Mouse (Mus musculus) left cerebral cortex, adult 18-20 months (tissue): Measurements from ENCODE around the gene Msrb3. TPM values are rescaled to one million over a fixed set of nuclear protein-coding genes. Genes with fewer than 3 reads are reported as not detected.

Experiments
- DNase-seq, 2 experiments: peaks; one replicate each; pipeline ENCODE4 v3.0.0; 2021 to 2022; ENCODE audit warnings: low spot score in 2 of 2, mixed read lengths in 1 of 2
- total RNA-seq, 2 experiments: library from RNA; stranded (reverse); gene quantifications; 2 replicates each; pipeline ENCODE4 v1.2.3; 2021

Msrb3 gene
- total RNA-seq, 2 experiments from 2014 or later: 7.3 TPM

GRCm38 (mm10) chr10:120900096-120900495 is 1.2 kb upstream of the Msrb3 start:
- DNase-seq: no peak

DNA sequence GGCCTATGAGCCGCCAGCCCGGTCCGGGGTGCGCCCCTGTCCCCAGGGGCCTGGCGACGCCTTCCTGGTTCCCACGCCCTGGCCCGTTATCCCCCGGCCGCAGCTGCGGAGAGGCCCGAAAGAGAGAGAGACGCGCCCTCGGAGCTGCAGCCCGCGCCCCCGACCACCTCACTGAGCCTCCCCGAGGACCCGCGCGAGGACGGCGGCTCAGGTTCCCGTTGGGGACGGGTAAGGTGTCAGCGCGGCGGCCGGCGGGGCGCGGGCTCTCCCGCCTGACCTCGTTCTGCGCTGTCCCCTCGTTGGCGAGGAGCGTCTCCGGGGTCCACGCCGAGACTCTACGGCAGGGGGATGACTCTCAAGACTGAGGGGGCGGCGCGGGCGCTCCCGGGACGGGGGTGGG is 544 bp downstream of the Msrb3 start:
- no peak for DNase-seq

- DNase-seq: no peak
Measured at GRCm38 (mm10) chr10:120895899-120896289, 3.0 kb downstream of the Msrb3 start.

- no peak for DNase-seq
Measured at GRCm38 (mm10) chr10:120894978-120895898, 3.7 kb downstream of the Msrb3 start.

GRCm38 (mm10) chr10:120893938-120894337 is 5.0 kb downstream of the Msrb3 start:
- no peak for DNase-seq

- DNase-seq: no peak
Measured at GRCm38 (mm10) chr10:120891131-120891530, 7.8 kb downstream of the Msrb3 start.

DNA sequence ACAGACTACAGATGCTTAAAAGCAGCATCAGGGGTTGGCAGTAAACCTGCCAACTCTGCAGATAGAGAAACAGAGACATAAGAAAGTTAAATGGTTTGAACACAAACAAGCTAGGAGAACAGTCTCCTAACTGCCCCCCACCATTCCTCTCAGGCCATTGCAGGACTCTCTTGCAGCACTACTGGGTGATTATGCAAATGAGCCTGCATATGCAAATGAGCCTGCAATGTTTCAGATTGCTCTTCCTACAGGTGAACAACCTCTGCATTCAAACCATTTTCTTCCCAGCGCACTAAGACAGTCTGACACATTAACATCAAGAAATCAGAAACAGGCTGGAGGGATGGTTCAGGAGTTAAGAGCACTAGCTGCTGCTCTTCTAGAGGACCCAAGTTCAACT is 8.3 kb downstream of the Msrb3 start:
- DNase-seq: no peak

DNA sequence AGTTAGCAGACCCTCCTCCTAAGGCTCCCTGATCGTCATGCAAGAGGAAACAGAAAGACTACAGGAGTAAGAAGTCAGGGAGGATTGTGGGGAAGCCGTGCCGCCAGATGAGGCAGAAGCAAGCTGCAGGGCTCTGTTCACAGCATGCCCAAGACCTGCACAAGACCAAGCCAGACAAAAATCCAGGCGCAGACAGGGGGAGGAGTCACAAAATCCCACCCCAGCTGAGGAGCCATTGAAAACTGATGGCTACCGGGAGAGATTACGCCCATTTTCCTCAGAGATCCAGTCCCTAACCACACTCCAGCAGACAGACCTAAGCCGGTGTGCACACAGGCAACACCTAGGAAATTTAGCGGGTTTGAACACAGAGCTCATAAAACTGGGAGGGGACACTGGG is 10.4 kb downstream of the Msrb3 start:
- DNase-seq: no peak

GRCm38 (mm10) chr10:120884220-120884619 is 14.7 kb downstream of the Msrb3 start:
- no peak for DNase-seq

DNA sequence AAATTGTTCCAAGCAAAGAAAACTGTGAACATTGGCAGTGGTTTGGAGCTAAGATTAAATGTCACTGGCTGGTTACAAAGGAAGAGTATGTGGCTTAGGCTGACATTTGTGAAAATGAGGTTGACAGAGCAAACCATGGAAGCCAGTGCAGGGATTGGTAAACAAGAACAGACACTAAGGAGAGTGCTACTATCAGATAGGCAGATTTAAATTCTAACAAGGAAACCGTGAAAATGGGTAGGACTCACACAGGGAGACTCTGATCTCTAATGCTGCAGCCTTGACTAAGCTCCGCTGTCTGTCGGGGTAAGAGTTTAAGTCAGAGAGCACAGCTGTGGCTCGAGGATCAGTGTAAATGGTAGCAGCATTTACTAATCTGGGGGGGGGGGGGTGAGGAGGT is 15.2 kb downstream of the Msrb3 start:
- DNase-seq: no peak

GRCm38 (mm10) chr10:120883069-120883415 is 15.9 kb downstream of the Msrb3 start:
- no peak for DNase-seq

DNA sequence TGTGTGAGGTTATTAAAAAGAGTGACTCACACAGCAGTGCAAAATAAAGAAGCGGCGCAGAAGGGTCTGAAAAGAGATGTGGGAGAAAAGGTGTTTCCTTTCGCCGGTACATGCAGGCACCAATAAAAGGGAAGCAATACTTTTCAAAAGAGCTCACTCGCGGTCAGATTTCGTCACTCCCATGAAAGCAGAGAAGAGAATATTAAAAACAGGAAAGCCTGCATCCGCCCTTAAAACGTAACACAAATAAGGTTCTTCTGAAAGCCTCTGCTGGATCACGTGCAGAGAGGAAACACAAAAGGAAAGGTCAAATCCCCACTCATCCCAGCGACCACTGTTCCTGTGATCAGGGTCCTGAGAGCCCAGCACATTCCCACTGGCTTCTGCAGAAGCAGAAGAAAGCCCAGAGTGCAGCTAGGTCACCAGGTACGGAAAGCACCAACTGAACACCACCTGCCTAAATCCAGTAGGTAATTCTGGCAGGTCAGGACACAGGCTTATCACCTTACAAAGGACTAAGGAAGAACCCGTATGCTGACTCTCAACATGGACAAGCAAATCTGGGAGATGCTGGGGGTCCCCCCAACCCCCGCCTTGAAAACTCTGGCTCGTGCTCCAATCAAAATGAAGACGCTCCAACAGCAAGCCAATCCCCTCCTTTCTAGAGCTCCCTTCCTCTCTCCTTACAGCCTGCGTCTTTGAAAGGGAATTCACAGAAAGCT is 16.4 kb downstream of the Msrb3 start:
- DNase-seq: peak; percentile 34 to 35

DNA sequence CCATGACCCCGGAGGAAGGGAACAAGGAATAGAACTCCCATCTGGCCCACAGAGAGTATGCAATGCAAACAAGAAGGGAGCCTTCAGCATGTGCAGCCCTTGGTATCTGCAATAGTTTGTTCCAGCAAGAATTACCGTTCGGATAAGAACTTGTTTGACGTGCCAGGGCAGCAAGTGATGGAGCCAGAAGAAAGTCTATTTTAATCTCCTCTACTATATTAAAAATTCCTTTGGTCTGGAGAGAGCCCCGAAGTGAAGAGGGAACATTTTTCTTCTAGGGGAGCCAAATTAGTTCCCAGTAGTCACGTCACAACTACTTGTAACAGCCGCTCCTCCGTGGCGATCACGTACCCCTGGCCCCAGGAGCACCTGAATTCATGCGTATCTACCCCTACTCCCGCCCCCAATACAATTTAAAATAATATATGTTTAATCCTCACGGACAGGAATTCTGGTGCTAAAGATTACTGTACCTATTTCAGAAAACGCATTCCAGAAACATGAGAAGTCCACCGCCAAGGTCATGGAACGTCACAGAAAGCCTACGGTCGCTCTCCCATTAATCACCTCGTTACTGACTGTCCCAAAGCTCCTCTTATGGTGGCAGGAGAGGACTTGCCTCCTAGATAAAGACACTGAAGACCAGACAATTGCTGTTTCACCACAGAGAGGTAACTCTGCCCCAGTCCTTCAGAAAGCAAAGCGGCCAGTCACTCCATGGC is 22.2 kb downstream of the Msrb3 start:
- no peak for DNase-seq

DNA sequence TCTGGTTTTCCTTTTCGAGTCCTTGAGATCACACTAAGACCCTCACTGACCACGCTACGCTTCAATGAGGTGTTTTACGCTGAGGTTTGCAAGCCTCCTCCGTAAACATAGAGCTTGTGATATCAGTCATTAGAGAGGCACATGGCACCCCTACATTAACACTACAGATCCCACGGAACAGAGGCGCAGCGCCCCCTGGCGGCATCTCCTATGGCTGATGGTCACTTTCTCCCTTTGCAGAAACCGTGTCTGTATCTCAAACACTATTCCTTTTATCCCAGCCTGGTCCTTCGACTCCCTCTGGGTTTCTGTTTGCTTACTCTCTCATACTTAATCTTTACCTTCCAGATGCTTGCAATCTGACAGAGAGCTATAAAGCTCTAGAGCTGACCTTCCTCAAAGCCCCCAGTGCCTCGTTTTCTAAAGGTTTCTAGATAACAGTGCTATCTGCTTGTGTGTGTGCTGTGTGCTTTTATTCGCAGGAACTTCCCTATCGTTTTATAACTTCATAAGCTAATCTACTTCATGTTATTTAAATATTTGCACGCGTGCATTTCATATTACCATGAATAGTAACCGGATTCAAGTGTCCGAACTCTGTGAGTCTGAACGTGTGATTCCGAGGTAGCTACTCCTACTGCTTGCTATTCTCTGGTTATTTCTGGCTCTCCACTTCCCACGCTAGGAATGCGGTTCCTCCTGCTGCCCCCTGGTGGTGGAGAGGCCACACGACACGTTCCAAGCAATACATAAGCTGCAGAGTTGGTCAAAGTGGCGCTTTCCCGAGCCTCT is 23.0 kb downstream of the Msrb3 start:
- DNase-seq: peak; percentile 87 to 93

DNA sequence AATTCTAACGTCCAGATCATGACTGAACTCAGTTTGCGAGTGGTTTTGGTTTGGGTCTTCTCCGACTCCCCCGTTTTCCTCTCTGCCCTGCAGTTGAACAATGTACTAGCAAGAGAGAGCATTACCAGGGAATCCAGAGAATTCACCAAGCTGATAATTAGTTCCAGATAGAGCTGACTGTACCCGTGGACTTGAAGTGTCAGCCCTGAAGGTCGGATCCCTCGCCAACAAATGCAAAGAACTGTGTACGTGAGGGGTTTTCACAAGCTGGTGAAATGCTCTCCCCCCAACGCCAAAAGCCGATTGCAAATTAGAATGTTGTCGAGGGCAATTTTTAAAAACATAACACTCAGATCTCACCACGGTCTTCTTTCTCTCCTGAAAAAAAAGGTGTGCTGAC is 24.6 kb downstream of the Msrb3 start:
- no peak for DNase-seq

- DNase-seq: no peak
Measured at GRCm38 (mm10) chr10:120873646-120874201, 25.2 kb downstream of the Msrb3 start.

DNA sequence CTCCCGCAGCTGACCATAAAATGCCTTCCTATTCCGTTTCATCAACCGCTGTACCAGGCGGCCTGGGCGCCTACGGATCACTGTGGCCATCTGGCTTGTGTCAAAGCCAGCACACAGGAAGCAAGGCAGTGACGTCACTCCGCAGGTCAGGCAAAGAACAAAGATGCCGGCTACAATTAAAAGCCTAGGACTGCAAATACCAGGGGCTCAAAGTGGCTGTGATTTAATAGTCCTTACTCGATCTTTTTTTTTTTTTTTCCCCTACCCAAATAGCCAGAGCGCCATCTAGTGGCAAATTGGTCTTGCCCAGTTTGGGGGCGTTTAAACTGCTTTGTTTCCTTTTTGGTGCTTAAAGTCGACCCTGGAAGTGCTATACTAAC is 26.4 kb downstream of the Msrb3 start:
- peak; percentile 30 to 31 for DNase-seq

- DNase-seq: no peak
Measured at GRCm38 (mm10) chr10:120871630-120872482, 27.0 kb downstream of the Msrb3 start.

GRCm38 (mm10) chr10:120871096-120871495 is 27.8 kb downstream of the Msrb3 start:
- no peak for DNase-seq
